Mouse (Mus musculus) thymus, postnatal 4 days (tissue): ENCODE results near the gene Ccdc105.

Experiments
- DNase-seq: peaks from one replicate; pipeline ENCODE4 v3.0.0; 2021

Ccdc105 gene

DNA sequence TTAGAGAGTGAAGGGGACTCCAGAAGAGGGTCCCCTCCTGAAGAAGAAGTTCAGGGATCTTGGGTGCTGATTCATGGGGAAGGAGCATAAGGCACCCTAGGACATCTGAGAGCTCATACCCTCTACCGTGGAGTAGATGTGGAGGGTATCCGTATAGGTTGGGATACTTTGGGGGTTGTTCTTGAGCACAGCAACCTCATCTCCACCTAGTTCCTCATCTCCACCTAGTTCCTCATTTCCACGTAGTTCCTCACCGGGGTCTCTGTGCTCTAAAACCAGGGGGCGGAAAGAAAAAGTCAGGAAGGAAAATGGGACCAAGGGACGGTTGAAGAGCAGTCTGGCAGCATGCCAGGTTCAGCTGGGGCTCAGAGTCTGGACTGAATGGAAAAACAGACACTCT lies 38.7 kb downstream of the Ccdc105 start:
- no peak for DNase-seq

DNA sequence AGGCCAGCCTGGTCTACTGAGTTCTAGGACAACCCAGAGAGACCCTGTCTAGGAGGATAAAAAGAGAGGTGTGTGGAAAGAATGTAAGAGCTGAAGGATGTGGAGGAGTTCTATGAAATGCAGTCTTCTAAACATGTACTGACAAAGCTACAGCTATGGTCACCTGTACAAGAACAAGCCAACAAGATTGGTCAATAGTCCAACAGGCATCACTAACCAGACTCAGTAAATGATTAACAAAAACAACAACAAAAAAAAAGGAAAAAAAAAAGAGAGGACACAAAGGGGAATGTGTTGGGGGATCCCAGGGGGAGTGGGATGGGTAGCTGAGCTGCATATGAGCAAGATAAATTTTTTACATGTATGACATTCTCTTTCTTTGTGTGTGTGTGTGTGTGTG lies 42.2 kb downstream of the Ccdc105 start:
- DNase-seq, result no peak

DNA sequence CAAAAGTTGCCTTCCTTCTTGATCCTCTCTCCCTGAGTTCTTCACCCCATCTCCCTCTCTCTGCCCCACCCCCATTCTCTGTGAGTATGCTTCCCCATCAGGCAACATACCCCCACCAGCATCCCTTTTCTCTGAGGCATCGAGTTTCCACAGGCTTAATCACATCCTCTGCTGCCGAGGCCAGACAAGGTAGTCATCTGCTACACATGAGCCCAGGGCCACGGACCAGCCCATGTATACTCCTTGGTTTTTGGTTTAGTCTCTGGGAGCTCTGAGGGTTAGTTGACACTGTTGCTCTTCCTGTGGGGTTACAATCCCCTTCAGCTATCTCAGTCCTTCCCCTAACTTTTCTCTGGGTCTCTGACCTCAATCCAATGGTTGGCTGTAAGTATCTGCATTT lies 52.0 kb downstream of the Ccdc105 start:
- DNase-seq, result no peak
